Mouse (Mus musculus): ENCODE measurements around the gene Tmem119. TPM values are rescaled to one million over a fixed set of nuclear protein-coding genes. Genes with fewer than 3 reads are reported as not detected.

The Tmem119 gene
- polyA plus RNA-seq, 1 experiment from 2014 or later: 15.8 TPM

GRCm38 (mm10) chr5:113833316-113833947 is 33.1 kb upstream of the Tmem119 start:
- no peak overlapping the region for H3K27ac ChIP-seq (replicated peaks)
- no peak overlapping the region for H3K4me2 ChIP-seq
- no peak overlapping the region for H3K9ac ChIP-seq
- H3K4me3 ChIP-seq: no peak overlapping the region
- no peak for ATAC-seq (ENCODE audit: extremely low read depth, insufficient number of reproducible peaks, low FRiP score, low TSS enrichment)
- H3K4me1 ChIP-seq: no peaks in the 10 kb centered on the region
- no peaks in the 10 kb centered on the region for H3K36me3 ChIP-seq
- H3K9me3 ChIP-seq: no peaks in the 10 kb centered on the region
- no peaks in the 10 kb centered on the region for H3K27me3 ChIP-seq (replicated peaks)
- WGBS: 51% methylated on average over 16 of the region's 16 CpGs

- H3K9me3 ChIP-seq: no peaks in the 10 kb centered on the region
- no peak within 1 kb of the TSS for H3K27ac ChIP-seq (replicated peaks)
- WGBS: 43% methylated on average over 8 of the region's 8 CpGs
- ATAC-seq (ENCODE audit: extremely low read depth, insufficient number of reproducible peaks, low FRiP score, low TSS enrichment): no peak
- H3K36me3 ChIP-seq: no peaks in the 10 kb centered on the region
- H3K9ac ChIP-seq: no peak within 1 kb of the TSS
- no peak within 1 kb of the TSS for H3K4me3 ChIP-seq
- no peaks in the 10 kb centered on the region for H3K27me3 ChIP-seq (replicated peaks)
- H3K4me2 ChIP-seq: no peak within 1 kb of the TSS
- no peaks in the 10 kb centered on the region for H3K4me1 ChIP-seq
Observed at GRCm38 (mm10) chr5:113832490-113832901, 32.2 kb upstream of the Tmem119 start, which contains the start of gene Selplg. Gene Selplg, minus strand, starts transcription at chr5:113832644.

- Histone ChIP-seq H3K4me1 (no peaks in the 10 kb centered on the region), H3K27ac (replicated peaks) (no peak overlapping the region), H3K27me3 (replicated peaks) (no peaks in the 10 kb centered on the region), H3K9ac (no peak overlapping the region), H3K4me2 (no peak overlapping the region), H3K36me3 (no peaks in the 10 kb centered on the region), H3K9me3 (no peaks in the 10 kb centered on the region), H3K4me3 (no peak overlapping the region)
- no peak for ATAC-seq (ENCODE audit: extremely low read depth, insufficient number of reproducible peaks, low FRiP score, low TSS enrichment)
- WGBS: 53% methylated on average over 3 of the region's 3 CpGs
Observed at GRCm38 (mm10) chr5:113831741-113832140, 31.4 kb upstream of the Tmem119 start.

DNA sequence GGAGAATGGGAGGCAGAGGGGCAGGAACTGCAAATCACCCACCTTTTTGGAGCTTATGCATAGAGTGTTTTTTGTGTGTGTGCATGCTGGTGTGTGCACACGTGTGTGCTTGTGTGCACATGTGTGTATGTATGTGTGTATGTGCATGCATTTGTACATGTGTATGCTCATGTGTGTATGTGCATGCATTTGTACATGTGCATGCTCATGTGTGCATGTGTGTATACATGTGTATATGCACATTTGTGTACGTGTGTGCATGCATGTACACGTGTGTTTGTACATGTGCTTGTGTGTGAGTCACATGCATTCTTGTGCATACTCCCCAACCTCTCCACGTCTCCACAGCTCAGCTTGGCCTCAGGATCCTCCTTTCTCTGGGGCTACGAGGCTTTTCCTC is 30.5 kb upstream of the Tmem119 start:
- H3K9ac ChIP-seq: no peak overlapping the region
- H3K4me1 ChIP-seq: no peaks in the 10 kb centered on the region
- H3K36me3 ChIP-seq: no peaks in the 10 kb centered on the region
- 79% methylated on average over 5 of the region's 5 CpGs for WGBS
- H3K4me2 ChIP-seq: no peak overlapping the region
- no peak overlapping the region for H3K27ac ChIP-seq (replicated peaks)
- H3K4me3 ChIP-seq: no peak overlapping the region
- H3K9me3 ChIP-seq: no peaks in the 10 kb centered on the region
- H3K27me3 ChIP-seq (replicated peaks): 0 out of 2 replicates have a peak, but pooled peaks cover under 1% of the 10 kb centered on the region
- no peak for ATAC-seq (ENCODE audit: extremely low read depth, insufficient number of reproducible peaks, low FRiP score, low TSS enrichment)

GRCm38 (mm10) chr5:113830292-113830643 is 30.0 kb upstream of the Tmem119 start:
- H3K4me3 ChIP-seq: no peak overlapping the region
- no peaks in the 10 kb centered on the region for H3K9me3 ChIP-seq
- no peaks in the 10 kb centered on the region for H3K4me1 ChIP-seq
- H3K27me3 ChIP-seq (replicated peaks): peaks cover 6% of the 10 kb centered on the region; the same call in 1 of the 2 replicates
- no peak overlapping the region for H3K4me2 ChIP-seq
- 41% methylated on average over 10 of the region's 10 CpGs for WGBS
- H3K9ac ChIP-seq: 0 out of 2 replicates have a peak overlapping the region, but pooled peaks have one; percentile 10
- no peak for ATAC-seq (ENCODE audit: extremely low read depth, insufficient number of reproducible peaks, low FRiP score, low TSS enrichment)
- H3K36me3 ChIP-seq: no peaks in the 10 kb centered on the region
- no peak overlapping the region for H3K27ac ChIP-seq (replicated peaks)

GRCm38 (mm10) chr5:113829566-113830291 is 29.4 kb upstream of the Tmem119 start:
- H3K9ac ChIP-seq: 0 out of 2 replicates have a peak overlapping the region, but pooled peaks have one; percentile 10
- no peak for ATAC-seq (ENCODE audit: extremely low read depth, insufficient number of reproducible peaks, low FRiP score, low TSS enrichment)
- WGBS: 67% methylated on average over 7 of the region's 7 CpGs
- H3K9me3 ChIP-seq: no peaks in the 10 kb centered on the region
- H3K27me3 ChIP-seq (replicated peaks): peaks cover 8% of the 10 kb centered on the region; the same call in 1 of the 2 replicates
- no peak overlapping the region for H3K4me3 ChIP-seq
- no peak overlapping the region for H3K27ac ChIP-seq (replicated peaks)
- no peak overlapping the region for H3K4me2 ChIP-seq
- no peaks in the 10 kb centered on the region for H3K4me1 ChIP-seq
- no peaks in the 10 kb centered on the region for H3K36me3 ChIP-seq

GRCm38 (mm10) chr5:113828481-113828880 is 28.2 kb upstream of the Tmem119 start:
- Histone ChIP-seq H3K4me2 (no peak overlapping the region), H3K9me3 (no peaks in the 10 kb centered on the region), H3K36me3 (no peaks in the 10 kb centered on the region), H3K4me1 (no peaks in the 10 kb centered on the region), H3K27ac (replicated peaks) (no peak overlapping the region), H3K4me3 (no peak overlapping the region), H3K27me3 (replicated peaks) (peaks cover 11% of the 10 kb centered on the region; the same call in 1 of the 2 replicates), H3K9ac (no peak overlapping the region)
- 57% methylated on average over 7 of the region's 7 CpGs for WGBS
- no peak for ATAC-seq (ENCODE audit: extremely low read depth, insufficient number of reproducible peaks, low FRiP score, low TSS enrichment)

DNA sequence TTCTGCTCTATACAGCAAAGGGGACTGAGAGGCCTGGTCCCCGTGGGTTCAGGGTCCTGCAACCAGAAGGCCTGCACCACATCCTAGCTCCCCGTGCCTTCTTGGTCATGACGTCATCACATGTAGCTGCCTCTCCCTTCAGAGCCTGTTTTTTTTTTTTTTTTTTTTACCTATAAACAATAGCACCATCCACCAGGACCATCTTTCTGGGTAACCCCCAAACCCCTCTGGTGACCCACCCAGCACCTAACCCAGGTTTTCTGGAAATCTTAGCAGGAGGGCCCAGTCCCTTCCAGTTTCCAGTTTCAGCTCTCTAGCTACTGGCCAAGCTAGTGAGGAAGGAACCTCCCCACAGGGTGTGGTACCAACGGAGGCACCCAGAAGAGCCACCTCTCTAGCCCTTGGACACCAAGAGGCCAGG is 27.7 kb upstream of the Tmem119 start:
- Histone ChIP-seq H3K4me3 (no peak overlapping the region), H3K36me3 (no peaks in the 10 kb centered on the region), H3K9me3 (no peaks in the 10 kb centered on the region), H3K4me2 (no peak overlapping the region), H3K27me3 (replicated peaks) (peaks cover 11% of the 10 kb centered on the region; the same call in 1 of the 2 replicates), H3K4me1 (no peaks in the 10 kb centered on the region), H3K9ac (no peak overlapping the region), H3K27ac (replicated peaks) (no peak overlapping the region)
- 48% methylated on average over 4 of the region's 4 CpGs for WGBS
- ATAC-seq (ENCODE audit: extremely low read depth, insufficient number of reproducible peaks, low FRiP score, low TSS enrichment): no peak

- Histone ChIP-seq H3K36me3 (no peaks in the 10 kb centered on the region), H3K9ac (no peak overlapping the region), H3K4me3 (no peak overlapping the region), H3K4me2 (no peak overlapping the region), H3K27ac (replicated peaks) (no peak overlapping the region), H3K27me3 (replicated peaks) (peaks cover 11% of the 10 kb centered on the region; the same call in 1 of the 2 replicates), H3K4me1 (no peaks in the 10 kb centered on the region), H3K9me3 (no peaks in the 10 kb centered on the region)
- ATAC-seq (ENCODE audit: extremely low read depth, insufficient number of reproducible peaks, low FRiP score, low TSS enrichment): no peak
- WGBS: 85% methylated on average over 4 of the region's 4 CpGs
Observed at GRCm38 (mm10) chr5:113826619-113827018, 26.3 kb upstream of the Tmem119 start.

GRCm38 (mm10) chr5:113825558-113825957 is 25.2 kb upstream of the Tmem119 start:
- 66% methylated on average over 7 of the region's 7 CpGs for WGBS
- no peak overlapping the region for H3K4me2 ChIP-seq
- H3K9ac ChIP-seq: no peak overlapping the region

GRCm38 (mm10) chr5:113824228-113824627 is 23.9 kb upstream of the Tmem119 start:
- ATAC-seq (ENCODE audit: extremely low read depth, insufficient number of reproducible peaks, low FRiP score, low TSS enrichment): no peak
- no peak overlapping the region for H3K4me3 ChIP-seq
- peaks cover 14% of the 10 kb centered on the region; the same call in 1 of the 2 replicates for H3K27me3 ChIP-seq (replicated peaks)
- WGBS: 80% methylated on average over 4 of the region's 4 CpGs
- no peaks in the 10 kb centered on the region for H3K36me3 ChIP-seq
- H3K4me1 ChIP-seq: no peaks in the 10 kb centered on the region
- no peak overlapping the region for H3K4me2 ChIP-seq
- no peak overlapping the region for H3K9ac ChIP-seq
- H3K9me3 ChIP-seq: no peaks in the 10 kb centered on the region
- no peak overlapping the region for H3K27ac ChIP-seq (replicated peaks)

More at GRCm38 (mm10) chr5:113825558-113825957, 25.2 kb upstream of the Tmem119 start:
- ATAC-seq (ENCODE audit: extremely low read depth, insufficient number of reproducible peaks, low FRiP score, low TSS enrichment): no peak
- Histone ChIP-seq H3K27me3 (replicated peaks) (peaks cover 11% of the 10 kb centered on the region; the same call in 1 of the 2 replicates), H3K9me3 (no peaks in the 10 kb centered on the region), H3K4me3 (no peak overlapping the region), H3K27ac (replicated peaks) (no peak overlapping the region), H3K4me1 (no peaks in the 10 kb centered on the region), H3K36me3 (no peaks in the 10 kb centered on the region)
